Mouse (Mus musculus) midbrain, embryonic 16.5 days (tissue): ENCODE measurements around the gene Timm44. TPM values are rescaled to one million over a fixed set of nuclear protein-coding genes. Genes with fewer than 3 reads are reported as not detected.
"Not testable (repeated sequence)": the region's sequence is repeated elsewhere in the genome, so short reads cannot be mapped to it uniquely, and the experiment has no call there.

Experiments
- ATAC-seq: fragments of 200-750 bp; cut with Nextera tagmentation; 2 replicates; pipeline ENCODE4 v1.8.0; 2017; ENCODE audit warnings: moderate TSS enrichment
- H3K27ac ChIP-seq: fragments of 300-500 bp; sonication (generic); 2 replicates; pipeline ENCODE4 v1.5.1; 2014; ENCODE audit warnings: mild to moderate bottlenecking, low read length, mixed read lengths
- H3K27me3 ChIP-seq: fragments of 300-500 bp; sonication (generic); 2 replicates; pipeline ENCODE4 v1.6.1; 2014; ENCODE audit warnings: low read depth, low read length, mixed read lengths; ENCODE audit not compliant: control insufficient read depth, insufficient read depth
- H3K36me3 ChIP-seq: fragments of 300-500 bp; sonication (generic); 2 replicates; pipeline ENCODE4 v1.6.1; 2014; ENCODE audit warnings: mild to moderate bottlenecking, low read length, moderate library complexity, mixed read lengths; ENCODE audit not compliant: control insufficient read depth, insufficient read depth
- H3K4me1 ChIP-seq: fragments of 300-500 bp; sonication (generic); 2 replicates; pipeline ENCODE4 v1.6.1; 2014; ENCODE audit warnings: mild to moderate bottlenecking, low read length, mixed read lengths; ENCODE audit not compliant: control insufficient read depth, insufficient read depth
- H3K4me2 ChIP-seq: fragments of 300-500 bp; sonication (generic); 2 replicates; pipeline ENCODE4 v1.6.1; 2014; ENCODE audit warnings: mild to moderate bottlenecking, low read length, mixed read lengths
- H3K4me3 ChIP-seq: fragments of 300-500 bp; sonication (generic); 2 replicates; pipeline ENCODE4 v1.5.1; 2014; ENCODE audit warnings: low read depth, mild to moderate bottlenecking, low read length, moderate library complexity, mixed read lengths
- H3K9ac ChIP-seq: fragments of 300-500 bp; sonication (generic); 2 replicates; pipeline ENCODE4 v1.6.1; 2014; ENCODE audit warnings: low read depth, low read length, mixed read lengths
- H3K9me3 ChIP-seq: fragments of 300-500 bp; sonication (generic); replicated peaks from 2 replicates; pipeline ENCODE4 v1.6.1; 2014; ENCODE audit warnings: mild to moderate bottlenecking, low read length, mixed read lengths; ENCODE audit not compliant: control insufficient read depth, poor library complexity, severe bottlenecking
- WGBS: fragments of 180-500 bp; shearing (Covaris S2); extraction: QIAGEN DNeasy Blood & Tissue Kit; methylation state at CpG from one replicate; pipeline ENCODE4 v1.1.7; 2014; 5-methylcytosine and 5-hydroxymethylcytosine counted together
- polyA plus RNA-seq: library from polyadenylated mRNA; unstranded; fragments of >200 nt; fragmentation: Nextera tagmentation; extraction: Ambion mirVana; gene quantifications from 2 replicates; pipeline ENCODE4 v1.2.1, GENCODE M21; 2015

The Timm44 gene
- polyA plus RNA-seq, 1 experiment from 2014 or later = 48.1 TPM

DNA sequence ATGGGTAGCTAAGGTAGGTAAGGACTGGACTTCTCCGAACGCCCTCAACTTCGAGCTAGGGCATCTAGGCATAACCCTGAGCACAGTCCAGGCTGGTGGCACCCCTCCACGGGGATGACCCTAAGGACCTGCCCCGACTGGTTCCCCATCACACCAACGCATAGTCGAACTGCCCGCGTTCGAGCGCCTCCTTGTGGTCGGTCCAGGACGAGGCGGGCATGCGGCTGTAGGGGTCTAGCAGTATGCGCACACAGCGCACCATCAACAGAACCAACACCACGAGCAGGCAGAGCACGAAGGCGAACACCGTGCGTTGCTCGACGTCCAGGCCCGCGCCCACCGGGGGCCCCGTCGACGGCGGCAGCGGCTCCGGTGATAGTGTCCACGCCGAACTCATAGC, 17.5 kb downstream of the Timm44 start:
- Histone ChIP-seq H3K27ac (peak overlapping the region; percentile 97), H3K4me3 (peak overlapping the region; percentile 87), H3K9me3 (no peaks in the 10 kb centered on the region), H3K4me1 (peaks cover 36% of the 10 kb centered on the region), H3K27me3 (no peaks in the 10 kb centered on the region), H3K4me2 (peak overlapping the region; percentile 73), H3K9ac (peak overlapping the region; percentile 96), H3K36me3 (peaks cover 10% of the 10 kb centered on the region; the same call in 1 of the 2 replicates)
- 3% methylated on average over 32 of the region's 35 CpGs for WGBS
- ATAC-seq = peak; percentile 66

DNA sequence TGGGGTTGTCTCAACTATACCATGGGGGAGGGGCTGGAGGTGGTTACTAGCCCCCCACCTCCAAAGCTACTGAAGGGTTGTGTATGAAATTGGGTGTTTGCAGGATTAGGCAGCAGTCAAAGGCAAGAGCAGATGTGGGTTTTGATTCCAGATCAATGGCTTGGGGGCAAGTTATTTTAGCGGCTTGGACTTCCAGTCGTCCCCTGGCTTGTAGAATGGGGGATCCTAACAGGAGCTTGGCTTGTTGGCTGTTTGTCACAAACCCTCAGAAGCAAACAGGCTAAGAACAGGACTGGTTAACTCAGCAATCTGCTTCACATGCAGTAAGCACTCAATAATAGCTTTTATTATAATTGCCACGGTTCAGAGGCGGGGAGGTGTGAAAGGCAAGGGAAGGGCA, 18.4 kb downstream of the Timm44 start:
- Histone ChIP-seq H3K4me1 (peaks cover 39% of the 10 kb centered on the region), H3K36me3 (peaks cover 10% of the 10 kb centered on the region; the same call in 1 of the 2 replicates), H3K9me3 (no peaks in the 10 kb centered on the region), H3K27me3 (no peaks in the 10 kb centered on the region), H3K4me2 (peak overlapping the region; percentile 73), H3K27ac (peak overlapping the region; percentile 97), H3K9ac (peak overlapping the region; percentile 96), H3K4me3 (peak overlapping the region; percentile 87)
- ATAC-seq = no peak
- WGBS = 58% methylated on average over 4 of the region's 4 CpGs

- ATAC-seq = no peak
- Histone ChIP-seq H3K4me1 (peaks cover 40% of the 10 kb centered on the region), H3K27me3 (no peaks in the 10 kb centered on the region), H3K4me2 (peak overlapping the region; percentile 73), H3K9ac (peak overlapping the region; percentile 96), H3K27ac (peak overlapping the region; percentile 97), H3K4me3 (peak overlapping the region; percentile 87), H3K9me3 (no peaks in the 10 kb centered on the region), H3K36me3 (peaks cover 10% of the 10 kb centered on the region; the same call in 1 of the 2 replicates)
- WGBS = 54% methylated on average over 4 of the region's 4 CpGs
These were observed 18.8 kb downstream of the Timm44 start for GRCm38 (mm10) chr8:4256911-4257310.

GRCm38 (mm10) chr8:4255471-4255870, 20.2 kb downstream of the Timm44 start:
- not testable (repeated sequence) for H3K27ac ChIP-seq, ATAC-seq, H3K4me2 ChIP-seq, H3K4me3 ChIP-seq, H3K9me3 ChIP-seq, H3K27me3 ChIP-seq, H3K9ac ChIP-seq
- Histone ChIP-seq H3K4me1 (peaks cover 40% of the 10 kb centered on the region), H3K36me3 (peaks cover 10% of the 10 kb centered on the region; the same call in 1 of the 2 replicates)
- whole genome bisulfite sequencing = 89% methylated on average over 7 of the region's 7 CpGs

- Histone ChIP-seq H3K9me3 (no peaks in the 10 kb centered on the region), H3K27me3 (no peaks in the 10 kb centered on the region), H3K4me3 (peak overlapping the region; percentile 84), H3K9ac (peak overlapping the region; percentile 15; the same call in 1 of the 2 replicates), H3K27ac (peak overlapping the region; percentile 88), H3K4me2 (peak overlapping the region; percentile 75), H3K36me3 (peaks cover 8% of the 10 kb centered on the region; the same call in 1 of the 2 replicates), H3K4me1 (peaks cover 32% of the 10 kb centered on the region)
- WGBS = 50% methylated on average over 6 of the region's 6 CpGs
- no peak for ATAC-seq
These were observed 21.7 kb downstream of the Timm44 start for GRCm38 (mm10) chr8:4254001-4254400.

- ATAC-seq = peak; percentile 90
- under 1% methylated on average over 69 of the region's 69 CpGs for WGBS
- Histone ChIP-seq H3K27me3 (no peaks in the 10 kb centered on the region), H3K36me3 (peaks cover 11% of the 10 kb centered on the region), H3K9ac (peak within 1 kb of the TSS; percentile 87), H3K4me1 (peaks cover 32% of the 10 kb centered on the region), H3K9me3 (no peaks in the 10 kb centered on the region), H3K27ac (peak within 1 kb of the TSS; percentile 88), H3K4me2 (peak within 1 kb of the TSS; percentile 75), H3K4me3 (peak within 1 kb of the TSS; percentile 84)
These were observed 22.5 kb downstream of the Timm44 start, which contains the start of gene Snapc2 for GRCm38 (mm10) chr8:4252934-4253841. Gene Snapc2 (plus strand): TSS chr8:4253080.

- Histone ChIP-seq H3K27me3 (no peaks in the 10 kb centered on the region), H3K4me2 (peak overlapping the region; percentile 75), H3K36me3 (peaks cover 12% of the 10 kb centered on the region), H3K27ac (peak overlapping the region; percentile 88), H3K4me3 (peak overlapping the region; percentile 84), H3K9me3 (no peaks in the 10 kb centered on the region), H3K9ac (peak overlapping the region; percentile 87), H3K4me1 (peaks cover 25% of the 10 kb centered on the region)
- 43% methylated on average over 8 of the region's 8 CpGs for WGBS
- ATAC-seq = peak; percentile 0; the same call in 1 of the 2 replicates
These were observed 23.5 kb downstream of the Timm44 start for GRCm38 (mm10) chr8:4252116-4252760.

DNA sequence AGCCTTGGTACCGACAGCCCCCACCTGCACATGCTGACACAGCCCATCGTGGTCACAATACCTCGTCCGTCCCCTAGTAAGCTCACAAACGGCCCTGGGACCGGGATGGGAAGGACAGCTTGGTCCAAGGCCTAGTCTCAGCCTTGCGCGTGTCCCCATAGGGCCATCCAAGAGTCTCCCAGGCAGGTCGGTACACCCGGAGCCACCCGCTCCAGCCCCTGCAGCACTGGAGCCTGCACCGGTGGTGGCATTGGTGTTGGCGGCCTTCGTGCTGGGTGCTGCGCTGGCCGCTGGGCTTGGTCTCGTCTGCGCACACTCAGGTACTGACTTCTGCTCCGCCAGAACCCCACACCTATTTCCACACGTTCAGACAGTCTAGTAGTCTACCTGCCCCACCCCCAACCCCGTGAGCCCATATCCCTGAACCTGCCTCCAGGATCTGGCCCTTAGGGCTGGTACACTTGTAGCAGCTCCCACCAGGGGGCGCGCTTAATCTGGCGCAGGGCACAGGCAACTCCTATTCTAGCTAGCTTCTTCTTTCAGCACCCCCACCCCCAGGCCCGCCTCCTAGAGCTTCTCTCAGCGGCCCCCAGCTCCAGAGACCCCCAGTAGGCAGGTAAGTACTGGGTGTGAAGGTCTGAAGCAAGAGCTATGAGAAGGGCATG, 25.3 kb downstream of the Timm44 start:
- H3K27me3 ChIP-seq = no peaks in the 10 kb centered on the region
- H3K4me3 ChIP-seq = no peak overlapping the region
- 32% methylated on average over 26 of the region's 26 CpGs for WGBS
- no peak overlapping the region for H3K4me2 ChIP-seq
- H3K9ac ChIP-seq = no peak overlapping the region
- 0 out of 2 replicates have a peak, but pooled peaks have one; percentile 1 for ATAC-seq
- peaks cover 20% of the 10 kb centered on the region for H3K36me3 ChIP-seq
- H3K27ac ChIP-seq = no peak overlapping the region
- no peaks in the 10 kb centered on the region for H3K9me3 ChIP-seq
- peaks cover 13% of the 10 kb centered on the region for H3K4me1 ChIP-seq
